Mouse (Mus musculus) liver, embryonic 14.5 days (tissue): Measurements from ENCODE around the gene Erp29.

Source experiments
- CTCF ChIP-seq: IDR thresholded peaks from 2 replicates; pipeline ENCODE4 v1.5.1; 2016; ENCODE audit warnings: antibody characterized with exemption, low read depth, control low read depth
- EP300 ChIP-seq: IDR thresholded peaks from 2 replicates; pipeline ENCODE4 v1.6.1; 2016; ENCODE audit warnings: antibody characterized with exemption, low read depth

- TF ChIP-seq CTCF = no peak
- TF ChIP-seq EP300 = no peak
These were observed 13.6 kb downstream of the Erp29 start for GRCm38 (mm10) chr5:121438756-121439155.
